ENCODE assay signal across 24 mouse cellular contexts in the genomic region with DNA sequence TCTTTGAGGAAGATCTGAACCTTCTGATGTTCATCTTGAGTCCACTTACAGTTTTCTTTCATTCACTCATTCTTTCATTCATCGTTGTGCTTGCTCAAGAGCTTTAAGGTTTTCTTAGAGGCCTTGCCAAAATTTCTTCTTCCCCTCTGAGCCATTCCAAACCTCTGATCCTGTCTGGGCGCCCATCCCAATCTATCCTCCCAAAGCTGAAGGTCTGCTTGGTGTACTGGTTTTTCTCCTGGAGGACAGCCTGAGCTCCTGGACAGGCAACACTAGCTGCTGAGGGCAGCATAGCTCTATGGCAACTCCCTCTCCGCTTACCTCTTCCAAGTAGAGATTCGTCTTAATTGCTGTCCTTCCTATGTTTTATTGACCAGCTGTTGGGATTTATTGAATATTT.
"Had no signal": no experiment of that assay in that cellular context is flagged by ENCODE, and none has a peak within 500 bp of the region (broad histone marks: within the 10 kb centered on the region; RNA-seq: fewer than 3 reads in every experiment).

No protein-coding gene starts in this region.

- H3K27me3 ChIP-seq: limb, embryonic 12.5 days; limb, embryonic 15.5 days; midbrain, embryonic 12.5 days; midbrain, embryonic 15.5 days; neural tube, embryonic 13.5 days; stomach, embryonic 15.5 days had no signal

- H3K9me3 ChIP-seq: limb, embryonic 12.5 days; limb, embryonic 15.5 days; midbrain, embryonic 12.5 days; midbrain, embryonic 15.5 days; neural tube, embryonic 13.5 days; stomach, embryonic 15.5 days had no signal

- H3K4me2 ChIP-seq: limb, embryonic 12.5 days; limb, embryonic 15.5 days; liver, embryonic 11.5 days; lung, embryonic 14.5 days; midbrain, embryonic 12.5 days; midbrain, embryonic 15.5 days; neural tube, embryonic 13.5 days; stomach, embryonic 15.5 days had no signal

- H3K36me3 ChIP-seq: limb, embryonic 12.5 days; limb, embryonic 15.5 days; midbrain, embryonic 12.5 days; midbrain, embryonic 15.5 days; neural tube, embryonic 13.5 days; stomach, embryonic 15.5 days had no signal

- H3K4me3 ChIP-seq: limb, embryonic 12.5 days; limb, embryonic 15.5 days; midbrain, embryonic 12.5 days; midbrain, embryonic 15.5 days; neural tube, embryonic 13.5 days; stomach, embryonic 15.5 days had no signal

- H3K4me1 ChIP-seq: limb, embryonic 12.5 days; limb, embryonic 15.5 days; midbrain, embryonic 12.5 days; midbrain, embryonic 15.5 days; neural tube, embryonic 13.5 days; stomach, embryonic 15.5 days had no signal

- DNase-seq: kidney, adult 18-20 months; kidney, adult 9 months; kidney, postnatal 14 days; kidney, postnatal 4 days; left cerebral cortex, postnatal 4 days; liver, postnatal 0 days; lung, embryonic 14.5 days; retina, postnatal 1 day; right cerebral cortex, postnatal 14 days; right cerebral cortex, postnatal 4 days; spleen, adult 18-20 months; thymus, adult 2 months; thymus, postnatal 14 days; thymus, postnatal 4 days had no signal

- H3K27ac ChIP-seq: limb, embryonic 12.5 days; limb, embryonic 15.5 days; liver, embryonic 14.5 days; macrophage; midbrain, embryonic 12.5 days; midbrain, embryonic 15.5 days; neural tube, embryonic 13.5 days; stomach, embryonic 15.5 days had no signal

- ATAC-seq: liver, postnatal 0 days; lung, postnatal 0 days; midbrain, embryonic 15.5 days had no signal

- H3K9ac ChIP-seq: limb, embryonic 12.5 days; limb, embryonic 15.5 days; liver, embryonic 14.5 days; liver, postnatal 0 days; lung, embryonic 14.5 days; midbrain, embryonic 12.5 days; midbrain, embryonic 15.5 days; neural tube, embryonic 13.5 days; stomach, embryonic 15.5 days had no signal
